Mouse (Mus musculus): ENCODE results near the gene Galk1. TPM values are rescaled to one million over a fixed set of nuclear protein-coding genes. Genes with fewer than 3 reads are reported as not detected.

Galk1 gene
- polyA plus RNA-seq, 1 experiment from 2014 or later, result 113 TPM

DNA sequence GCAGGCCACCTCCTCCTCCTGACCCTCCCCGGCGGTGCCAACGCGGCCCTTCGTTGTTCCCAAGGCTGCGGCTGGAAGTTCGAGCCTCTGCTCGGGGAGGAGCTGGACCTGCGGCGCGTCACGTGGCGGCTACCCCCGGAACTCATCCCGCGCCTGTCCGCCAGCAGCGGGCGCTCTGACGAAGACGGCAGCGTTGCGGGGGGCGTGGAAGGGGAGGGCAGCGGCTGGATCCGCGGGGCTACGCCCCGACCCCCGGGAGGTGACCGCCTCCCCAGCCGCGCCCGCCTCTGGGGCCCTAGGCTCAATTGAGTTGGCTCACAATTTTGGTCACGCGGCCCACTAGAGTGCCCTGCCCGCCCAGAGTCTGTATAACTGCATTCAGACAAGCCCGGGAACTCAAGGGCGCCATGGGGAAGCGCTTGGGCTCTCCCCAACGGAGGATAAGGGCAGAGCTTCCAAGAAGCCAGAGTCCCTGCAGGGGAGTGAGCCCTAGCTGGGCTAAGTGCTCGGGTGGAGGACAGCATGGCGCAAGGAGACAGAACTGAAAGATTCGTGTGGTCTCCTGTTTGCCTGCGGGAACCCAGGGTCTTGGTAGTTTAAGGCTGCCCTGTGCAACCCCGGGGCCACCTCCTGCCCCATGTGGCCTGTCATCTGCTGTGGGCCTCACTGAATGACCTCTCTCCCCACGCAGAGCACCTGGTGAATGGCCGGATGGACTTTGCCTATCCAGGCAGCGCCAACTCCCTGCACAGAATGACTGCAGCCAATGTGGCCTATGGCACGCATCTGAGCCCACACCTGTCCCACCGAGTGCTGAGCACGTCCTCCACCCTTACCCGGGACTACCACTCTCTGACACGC is 7.4 kb downstream of the Galk1 start:
- WGBS, result 4% methylated on average over 52 of the region's 54 CpGs
- peak overlapping the region; percentile 33 for H3K4me3 ChIP-seq (ENCODE audit: low read depth, low read length)
- H3K9me3 ChIP-seq (replicated peaks; ENCODE audit: control insufficient read depth, low read length), result no peaks in the 10 kb centered on the region
- H3K9ac ChIP-seq (replicated peaks; ENCODE audit: low read length), result peak overlapping the region; percentile 51
- H3K27ac ChIP-seq (replicated peaks; ENCODE audit: low read depth, low read length), result no peak overlapping the region
- DNase-seq (ENCODE audit: low spot score) (peak; percentile 83), ATAC-seq (replicated peaks; ENCODE audit: insufficient number of reproducible peaks, low FRiP score, low TSS enrichment, low read depth) (peak; percentile 45)
- no peaks in the 10 kb centered on the region for H3K27me3 ChIP-seq (ENCODE audit: control insufficient read depth, insufficient read depth, low read length)
- no peaks in the 10 kb centered on the region; the same call in 1 of the 2 replicates for H3K36me3 ChIP-seq (replicated peaks; ENCODE audit: control insufficient read depth, insufficient read depth, low read depth, low read length)
- H3K4me1 ChIP-seq (ENCODE audit: control insufficient read depth, insufficient read depth, low read length), result peaks cover 2% of the 10 kb centered on the region; the same call in 1 of the 2 replicates
- peak overlapping the region; percentile 61 for H3K4me2 ChIP-seq (ENCODE audit: low read depth, low read length)

DNA sequence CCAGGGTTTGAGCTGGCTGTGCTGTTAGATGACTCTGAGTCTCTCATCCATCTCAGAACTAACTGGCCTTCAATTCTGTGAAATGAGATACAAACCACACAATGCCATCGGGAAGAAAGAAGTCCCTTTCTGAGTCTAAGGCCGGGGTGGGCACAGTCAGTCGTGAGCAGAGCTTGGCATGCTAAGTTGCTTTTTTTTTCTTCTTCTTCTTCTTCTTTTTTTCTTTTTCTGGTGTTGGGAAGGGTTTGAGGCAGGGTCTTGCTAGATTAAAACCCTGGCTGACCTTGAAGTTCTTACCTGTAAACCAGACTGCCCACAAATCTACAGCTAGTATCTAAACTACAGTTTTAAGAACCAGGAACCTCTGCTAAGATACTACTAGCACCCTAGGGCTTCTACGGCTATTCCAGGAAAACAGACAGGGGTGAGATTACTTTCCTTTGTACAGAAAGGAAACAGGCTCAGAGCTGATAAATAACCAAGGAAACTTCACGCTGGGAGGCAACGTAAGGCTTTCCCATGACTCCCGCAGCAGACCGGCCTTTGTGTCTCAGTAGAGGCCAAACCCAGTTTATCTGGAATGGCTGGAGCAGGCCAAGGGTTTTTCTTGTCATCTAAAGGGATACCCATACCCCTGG is 8.2 kb downstream of the Galk1 start:
- Histone ChIP-seq H3K4me2 (ENCODE audit: low read depth, low read length) (peak overlapping the region; percentile 61), H3K9ac (replicated peaks; ENCODE audit: low read length) (peak overlapping the region; percentile 51), H3K4me3 (ENCODE audit: low read depth, low read length) (peak overlapping the region; percentile 33), H3K4me1 (ENCODE audit: control insufficient read depth, insufficient read depth, low read length) (peaks cover 2% of the 10 kb centered on the region; the same call in 1 of the 2 replicates), H3K27me3 (ENCODE audit: control insufficient read depth, insufficient read depth, low read length) (no peaks in the 10 kb centered on the region), H3K36me3 (replicated peaks; ENCODE audit: control insufficient read depth, insufficient read depth, low read depth, low read length) (no peaks in the 10 kb centered on the region; the same call in 1 of the 2 replicates), H3K9me3 (replicated peaks; ENCODE audit: control insufficient read depth, low read length) (no peaks in the 10 kb centered on the region), H3K27ac (replicated peaks; ENCODE audit: low read depth, low read length) (no peak overlapping the region)
- DNase-seq (ENCODE audit: low spot score) (no peak), ATAC-seq (replicated peaks; ENCODE audit: insufficient number of reproducible peaks, low FRiP score, low TSS enrichment, low read depth) (no peak)
- 38% methylated on average over 8 of the region's 8 CpGs for WGBS

DNA sequence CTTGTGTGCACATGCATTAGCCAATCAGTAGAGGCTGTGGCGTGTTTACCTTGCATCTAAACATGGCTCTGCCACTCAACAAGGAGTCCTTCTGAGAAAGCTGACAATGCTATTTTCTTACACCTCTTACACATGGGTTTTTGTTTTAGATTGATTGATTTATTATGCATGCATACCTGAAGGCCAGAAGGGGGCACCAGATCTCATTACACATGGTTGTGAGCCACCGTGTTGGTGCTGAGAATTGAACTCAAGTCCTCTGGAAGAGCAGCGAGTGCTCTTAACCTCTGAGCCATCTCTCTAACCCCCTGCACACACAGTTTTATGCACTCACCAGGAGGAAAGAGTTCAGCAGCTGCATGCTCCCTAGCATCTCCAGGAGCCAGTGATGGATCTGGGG is 9.6 kb downstream of the Galk1 start:
- H3K36me3 ChIP-seq (replicated peaks; ENCODE audit: control insufficient read depth, insufficient read depth, low read depth, low read length), result no peaks in the 10 kb centered on the region; the same call in 1 of the 2 replicates
- no peaks in the 10 kb centered on the region for H3K9me3 ChIP-seq (replicated peaks; ENCODE audit: control insufficient read depth, low read length)
- 85% methylated on average over 3 of the region's 3 CpGs for WGBS
- H3K4me2 ChIP-seq (ENCODE audit: low read depth, low read length), result no peak overlapping the region
- H3K27ac ChIP-seq (replicated peaks; ENCODE audit: low read depth, low read length), result no peak overlapping the region
- ATAC-seq (replicated peaks; ENCODE audit: insufficient number of reproducible peaks, low FRiP score, low TSS enrichment, low read depth) (no peak), DNase-seq (ENCODE audit: low spot score) (no peak)
- H3K4me1 ChIP-seq (ENCODE audit: control insufficient read depth, insufficient read depth, low read length), result peaks cover 2% of the 10 kb centered on the region; the same call in 1 of the 2 replicates
- H3K27me3 ChIP-seq (ENCODE audit: control insufficient read depth, insufficient read depth, low read length), result no peaks in the 10 kb centered on the region
- H3K4me3 ChIP-seq (ENCODE audit: low read depth, low read length), result no peak overlapping the region
- H3K9ac ChIP-seq (replicated peaks; ENCODE audit: low read length), result no peak overlapping the region

DNA sequence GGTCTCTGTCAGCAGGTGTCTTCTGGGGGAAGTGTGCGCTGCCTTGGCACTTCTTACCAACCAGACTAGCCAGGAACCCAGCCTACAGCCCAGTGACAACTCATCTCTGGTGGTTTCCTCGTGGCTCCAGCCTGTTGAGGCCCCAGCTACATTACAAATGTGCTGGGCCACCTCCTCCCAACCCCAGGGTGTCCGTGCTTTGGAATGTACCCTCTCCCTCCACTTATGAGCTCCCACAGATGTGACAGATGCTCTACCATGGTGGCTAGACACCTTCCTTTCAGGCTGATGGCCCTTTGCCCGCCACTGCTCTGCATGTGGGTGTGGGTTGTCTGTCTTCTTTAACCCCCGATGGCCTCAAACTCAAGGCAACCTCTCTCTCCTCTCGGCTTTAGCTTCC is 10.8 kb downstream of the Galk1 start:
- no peaks in the 10 kb centered on the region for H3K27me3 ChIP-seq (ENCODE audit: control insufficient read depth, insufficient read depth, low read length)
- no peak overlapping the region for H3K9ac ChIP-seq (replicated peaks; ENCODE audit: low read length)
- H3K4me2 ChIP-seq (ENCODE audit: low read depth, low read length), result no peak overlapping the region
- DNase-seq (ENCODE audit: low spot score), result no peak
- H3K9me3 ChIP-seq (replicated peaks; ENCODE audit: control insufficient read depth, low read length), result no peaks in the 10 kb centered on the region
- no peak for ATAC-seq (replicated peaks; ENCODE audit: insufficient number of reproducible peaks, low FRiP score, low TSS enrichment, low read depth)
- 65% methylated on average over 6 of the region's 6 CpGs for WGBS
- H3K27ac ChIP-seq (replicated peaks; ENCODE audit: low read depth, low read length), result no peak overlapping the region
- H3K4me1 ChIP-seq (ENCODE audit: control insufficient read depth, insufficient read depth, low read length), result peaks cover 2% of the 10 kb centered on the region; the same call in 1 of the 2 replicates
- no peaks in the 10 kb centered on the region for H3K36me3 ChIP-seq (replicated peaks; ENCODE audit: control insufficient read depth, insufficient read depth, low read depth, low read length)
- H3K4me3 ChIP-seq (ENCODE audit: low read depth, low read length), result no peak overlapping the region

DNA sequence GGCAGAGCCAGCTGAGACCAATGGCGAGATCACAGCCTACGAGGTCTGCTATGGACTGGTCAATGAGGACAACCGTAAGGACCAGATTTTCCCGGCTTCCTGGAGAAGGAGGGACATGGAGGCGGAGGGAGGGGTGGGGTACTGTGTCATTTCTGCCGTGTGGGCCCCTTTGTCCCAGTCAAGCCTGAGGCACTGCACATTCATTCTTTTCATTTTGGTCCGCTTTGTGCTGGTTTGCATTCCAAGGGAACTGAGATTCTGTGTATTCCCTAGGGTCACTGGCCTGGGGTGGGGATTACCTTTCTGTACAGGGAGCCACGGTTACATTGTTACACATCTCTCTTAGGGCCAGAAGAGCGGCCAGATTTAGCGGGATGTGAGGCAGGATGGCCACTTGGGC is 11.9 kb downstream of the Galk1 start:
- Histone ChIP-seq H3K36me3 (replicated peaks; ENCODE audit: control insufficient read depth, insufficient read depth, low read depth, low read length) (no peaks in the 10 kb centered on the region), H3K4me2 (ENCODE audit: low read depth, low read length) (no peak overlapping the region), H3K27me3 (ENCODE audit: control insufficient read depth, insufficient read depth, low read length) (no peaks in the 10 kb centered on the region), H3K27ac (replicated peaks; ENCODE audit: low read depth, low read length) (no peak overlapping the region), H3K9me3 (replicated peaks; ENCODE audit: control insufficient read depth, low read length) (no peaks in the 10 kb centered on the region), H3K4me1 (ENCODE audit: control insufficient read depth, insufficient read depth, low read length) (peaks cover 2% of the 10 kb centered on the region; the same call in 1 of the 2 replicates), H3K9ac (replicated peaks; ENCODE audit: low read length) (no peak overlapping the region), H3K4me3 (ENCODE audit: low read depth, low read length) (no peak overlapping the region)
- WGBS, result 31% methylated on average over 10 of the region's 10 CpGs
- ATAC-seq (replicated peaks; ENCODE audit: insufficient number of reproducible peaks, low FRiP score, low TSS enrichment, low read depth) (no peak), DNase-seq (ENCODE audit: low spot score) (peak; percentile 37)

DNA sequence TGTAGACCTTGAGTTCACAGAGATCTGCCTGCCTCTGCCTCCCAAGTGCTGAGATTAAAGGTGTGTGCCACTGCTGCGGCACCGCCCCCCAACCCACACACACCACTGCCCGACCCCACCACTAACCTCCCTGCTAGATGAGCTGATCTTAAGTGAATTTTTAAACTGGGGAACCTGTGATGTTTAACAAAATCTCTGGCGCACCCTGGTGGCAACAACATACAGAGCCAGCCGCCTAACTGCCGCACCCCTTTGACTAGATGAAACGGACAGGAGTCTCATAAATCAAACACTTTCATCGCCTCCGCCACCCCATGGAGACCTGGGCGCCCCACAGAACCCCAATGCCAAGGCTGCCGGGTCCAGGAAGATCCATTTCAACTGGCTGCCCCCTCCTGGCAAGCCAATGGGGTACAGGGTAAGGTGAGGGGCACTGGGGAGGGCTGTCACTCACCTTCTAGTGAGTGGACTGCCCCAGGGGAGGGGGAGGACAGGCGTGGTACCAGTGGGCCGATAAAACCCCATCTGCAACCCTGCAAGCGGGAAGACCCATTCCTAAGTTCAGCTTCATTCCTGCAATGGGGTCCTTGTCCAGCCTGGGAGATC is 12.9 kb downstream of the Galk1 start:
- Histone ChIP-seq H3K4me2 (ENCODE audit: low read depth, low read length) (no peak overlapping the region), H3K9me3 (replicated peaks; ENCODE audit: control insufficient read depth, low read length) (no peaks in the 10 kb centered on the region), H3K4me3 (ENCODE audit: low read depth, low read length) (no peak overlapping the region), H3K36me3 (replicated peaks; ENCODE audit: control insufficient read depth, insufficient read depth, low read depth, low read length) (no peaks in the 10 kb centered on the region), H3K9ac (replicated peaks; ENCODE audit: low read length) (no peak overlapping the region), H3K27ac (replicated peaks; ENCODE audit: low read depth, low read length) (no peak overlapping the region), H3K27me3 (ENCODE audit: control insufficient read depth, insufficient read depth, low read length) (no peaks in the 10 kb centered on the region), H3K4me1 (ENCODE audit: control insufficient read depth, insufficient read depth, low read length) (no peaks in the 10 kb centered on the region)
- 24% methylated on average over 14 of the region's 14 CpGs for WGBS
- DNase-seq (ENCODE audit: low spot score) (peak; percentile 85), ATAC-seq (replicated peaks; ENCODE audit: insufficient number of reproducible peaks, low FRiP score, low TSS enrichment, low read depth) (no peak)

DNA sequence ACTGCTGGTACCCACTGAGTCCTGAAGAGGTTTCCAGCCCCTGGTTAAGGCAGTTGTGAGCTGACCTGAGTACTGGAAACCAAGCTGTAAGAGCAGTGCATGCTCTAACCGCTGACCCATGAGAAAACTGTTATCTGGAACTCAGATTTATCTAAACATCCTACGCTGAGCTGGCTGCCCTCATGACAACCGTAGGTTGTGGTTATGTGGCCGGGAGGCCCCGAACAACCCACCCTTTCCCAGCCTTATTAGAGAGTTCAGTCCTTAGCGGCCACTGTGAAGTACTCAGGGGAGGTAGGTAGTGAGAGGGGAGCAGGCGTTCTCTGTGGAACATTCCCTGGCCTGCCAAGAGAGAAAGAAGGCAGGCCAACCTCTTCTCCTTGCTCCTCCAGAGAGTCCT is 13.5 kb downstream of the Galk1 start:
- Histone ChIP-seq H3K36me3 (replicated peaks; ENCODE audit: control insufficient read depth, insufficient read depth, low read depth, low read length) (no peaks in the 10 kb centered on the region), H3K27ac (replicated peaks; ENCODE audit: low read depth, low read length) (no peak overlapping the region)
- 83% methylated on average over 7 of the region's 7 CpGs for WGBS

More for the DNA sequence above, 13.5 kb downstream of the Galk1 start:
- Histone ChIP-seq H3K9ac (replicated peaks; ENCODE audit: low read length) (no peak overlapping the region), H3K9me3 (replicated peaks; ENCODE audit: control insufficient read depth, low read length) (no peaks in the 10 kb centered on the region), H3K4me3 (ENCODE audit: low read depth, low read length) (no peak overlapping the region), H3K4me1 (ENCODE audit: control insufficient read depth, insufficient read depth, low read length) (no peaks in the 10 kb centered on the region), H3K27me3 (ENCODE audit: control insufficient read depth, insufficient read depth, low read length) (no peaks in the 10 kb centered on the region), H3K4me2 (ENCODE audit: low read depth, low read length) (no peak overlapping the region)
- DNase-seq (ENCODE audit: low spot score), result no peak
- ATAC-seq (replicated peaks; ENCODE audit: insufficient number of reproducible peaks, low FRiP score, low TSS enrichment, low read depth), result no peak
